Mouse (Mus musculus) ES-E14 (cell line): ENCODE measurements at regions not wholly inside any gene's neighbourhood (a gene's known extent, or its start where the extent isn't known, plus 50 kb on each side); places are given as distances from the start of the nearest gene placed in this dataset.

Experiments used
- DNase-seq: peaks from one replicate; pipeline ENCODE4 v3.0.0-alpha.2; 2013; ENCODE audit warnings: low read depth, low spot score
- H3K27ac ChIP-seq: 2 replicates; pipeline ENCODE4 v1.5.1; 2012; ENCODE audit warnings: low read depth, mild to moderate bottlenecking, low read length, moderate library complexity, mixed read lengths; ENCODE audit not compliant: poor library complexity, insufficient read depth, severe bottlenecking
- H3K36me3 ChIP-seq: 2 replicates; pipeline ENCODE4 v1.6.1; 2012; ENCODE audit warnings: mild to moderate bottlenecking, low read length, moderate library complexity, mixed read lengths; ENCODE audit not compliant: control insufficient read depth, poor library complexity, insufficient read depth, severe bottlenecking
- H3K4me1 ChIP-seq, 2 experiments: fragments of 150-350 bp in 1 of 2; sonication (generic) in 1 of 2; 2 replicates each; pipeline ENCODE4 v1.6.1; 2012; ENCODE audit warnings: low read length in 2 of 2, mild to moderate bottlenecking in 1 of 2, mixed read lengths in 1 of 2; ENCODE audit not compliant: control insufficient read depth in 2 of 2, insufficient read depth in 2 of 2, poor library complexity in 1 of 2
- H3K4me3 ChIP-seq, 2 experiments: fragments of 150-350 bp in 1 of 2; sonication (generic) in 1 of 2; 2 replicates each; pipeline ENCODE4 v1.5.1; 2012; ENCODE audit warnings: low read length in 2 of 2, low read depth in 1 of 2, mild to moderate bottlenecking in 1 of 2, mixed read lengths in 1 of 2; ENCODE audit not compliant: insufficient read depth in 1 of 2, poor library complexity in 1 of 2, severe bottlenecking in 1 of 2
- H3K9ac ChIP-seq: 2 replicates; pipeline ENCODE4 v1.6.1; 2012; ENCODE audit warnings: low read depth, mild to moderate bottlenecking, low read length, mixed read lengths; ENCODE audit not compliant: poor library complexity, insufficient read depth, severe bottlenecking
- H3K9me3 ChIP-seq: fragments of 150-350 bp; sonication (generic); 2 replicates; pipeline ENCODE4 v1.6.1; 2012; ENCODE audit warnings: low read depth, mild to moderate bottlenecking, low read length; ENCODE audit not compliant: control insufficient read depth, insufficient read depth
- CHD2 ChIP-seq: IDR thresholded peaks from 2 replicates; pipeline ENCODE4 v1.6.1; 2014; ENCODE audit warnings: mild to moderate bottlenecking, low read depth, low read length, inconsistent platforms
- HCFC1 ChIP-seq: IDR thresholded peaks from 2 replicates; pipeline ENCODE4 v1.6.1; 2012; ENCODE audit warnings: low read length, inconsistent platforms, borderline replicate concordance; ENCODE audit not compliant: insufficient read depth
- MAFK ChIP-seq: IDR thresholded peaks from 2 replicates; pipeline ENCODE4 v1.6.1; 2014; ENCODE audit warnings: mild to moderate bottlenecking, low read depth, low read length, inconsistent platforms; ENCODE audit not compliant: insufficient read depth
- ZC3H11A ChIP-seq: IDR thresholded peaks from 2 replicates; pipeline ENCODE4 v1.6.1; 2012; ENCODE audit warnings: low read depth, mild to moderate bottlenecking, inconsistent platforms, low read length, borderline replicate concordance
- ZNF384 ChIP-seq: IDR thresholded peaks from 2 replicates; pipeline ENCODE4 v1.6.1; 2012; ENCODE audit warnings: low read depth, low read length, inconsistent platforms
- in situ Hi-C, 2 experiments: fragments of 600-800 bp; cut with MboI; formaldehyde crosslinking; loops; one replicate each; pipeline ENCODE4 v1.15.1; 2025; ENCODE audit warnings: low sequenced_read_pairs in 2 of 2, inconsistent platforms in 1 of 2; ENCODE audit not compliant: unreplicated experiment in 2 of 2

DNA sequence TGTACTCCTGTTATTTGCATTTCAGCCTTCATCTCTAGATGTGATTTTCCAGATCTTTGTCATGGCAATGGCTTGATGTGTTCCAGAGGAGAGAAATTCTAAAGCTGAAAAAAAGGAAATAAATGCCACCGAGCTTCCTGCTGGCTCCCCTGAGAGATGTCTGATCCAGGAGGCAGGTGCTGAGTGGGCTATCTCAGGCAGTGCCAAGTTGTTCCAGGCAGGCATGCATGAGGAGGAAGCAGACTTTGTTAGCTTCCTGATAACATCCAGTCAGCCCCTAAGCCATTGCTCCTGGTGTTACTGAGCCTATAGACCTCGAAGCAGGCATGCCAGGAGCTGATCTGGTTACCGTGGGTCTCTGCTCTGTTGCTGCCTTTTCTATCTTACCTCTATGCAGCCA is 251.7 kb upstream of the Pkdcc start:
- no peak overlapping the region for H3K9ac ChIP-seq
- H3K4me1 ChIP-seq = no peaks in the 10 kb centered on the region
- no peaks in the 10 kb centered on the region for H3K9me3 ChIP-seq
- no peak overlapping the region for H3K4me3 ChIP-seq
- no peaks in the 10 kb centered on the region for H3K36me3 ChIP-seq
- no peak for TF ChIP-seq ZNF384
- TF ChIP-seq HCFC1 = no peak
- TF ChIP-seq ZC3H11A = no peak
- no peak for TF ChIP-seq MAFK
- no peak overlapping the region for H3K27ac ChIP-seq
- no peak for DNase-seq
- in situ Hi-C loops = no loop called here

GRCm38 (mm10) chr17:82999710-83000109 is 215.4 kb upstream of the Pkdcc start:
- in situ Hi-C loops = no loop called here
- Histone ChIP-seq H3K9me3 (no peaks in the 10 kb centered on the region), H3K4me1 (no peaks in the 10 kb centered on the region), H3K36me3 (no peaks in the 10 kb centered on the region), H3K9ac (no peak overlapping the region), H3K4me3 (no peak overlapping the region), H3K27ac (no peak overlapping the region)
- TF ChIP-seq HCFC1 (no peak), ZC3H11A (no peak), CHD2 (no peak)
- DNase-seq = no peak

GRCm38 (mm10) chr17:83000411-83000810 is 214.7 kb upstream of the Pkdcc start:
- TF ChIP-seq MAFK = no peak
- no peak for TF ChIP-seq CHD2
- in situ Hi-C loops = no loop called here

DNA sequence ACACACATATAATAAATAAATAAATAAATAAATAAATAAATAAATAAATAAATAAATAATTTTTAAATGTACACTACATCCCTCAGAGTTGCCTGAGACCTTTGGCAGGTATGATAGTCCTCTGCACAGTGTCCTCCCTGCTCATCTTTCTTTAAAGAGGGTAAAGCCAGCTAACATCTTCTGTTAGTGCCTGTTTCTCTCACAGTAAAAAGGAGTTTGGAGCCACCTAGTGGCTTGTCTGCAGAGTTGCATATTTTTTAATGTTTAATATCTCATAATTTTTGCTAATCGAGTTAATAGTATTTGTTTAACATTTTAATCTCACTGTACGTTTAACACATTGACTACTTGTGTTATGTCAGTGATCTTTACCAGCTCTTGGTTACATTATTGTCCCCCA is 213.5 kb upstream of the Pkdcc start:
- H3K27ac ChIP-seq = no peak overlapping the region
- no peaks in the 10 kb centered on the region for H3K36me3 ChIP-seq
- H3K4me3 ChIP-seq = no peak overlapping the region
- H3K4me1 ChIP-seq = no peaks in the 10 kb centered on the region
- DNase-seq = no peak
- H3K9ac ChIP-seq = no peak overlapping the region
- no peaks in the 10 kb centered on the region for H3K9me3 ChIP-seq
- TF ChIP-seq MAFK = no peak
- TF ChIP-seq HCFC1 = no peak
- TF ChIP-seq ZNF384 = no peak
- no peak for TF ChIP-seq CHD2
- TF ChIP-seq ZC3H11A = 0 out of 2 replicates have a peak, but pooled peaks have one; percentile 15
- in situ Hi-C loops = no loop called here

More at GRCm38 (mm10) chr17:83000411-83000810, 214.7 kb upstream of the Pkdcc start:
- no peak overlapping the region for H3K9ac ChIP-seq
- H3K4me1 ChIP-seq = no peaks in the 10 kb centered on the region
- no peaks in the 10 kb centered on the region for H3K9me3 ChIP-seq
- no peaks in the 10 kb centered on the region for H3K36me3 ChIP-seq
- no peak for DNase-seq
- H3K4me3 ChIP-seq = no peak overlapping the region
- no peak overlapping the region for H3K27ac ChIP-seq

GRCm38 (mm10) chr17:83010845-83011244 is 204.2 kb upstream of the Pkdcc start:
- in situ Hi-C loops = no loop called here
- no peak for TF ChIP-seq CHD2
- TF ChIP-seq HCFC1 = no peak
- no peak for TF ChIP-seq ZNF384
- no peak for TF ChIP-seq ZC3H11A
- no peak for TF ChIP-seq MAFK
- DNase-seq = peak; percentile 59

More at GRCm38 (mm10) chr17:83010845-83011244, 204.2 kb upstream of the Pkdcc start:
- no peak overlapping the region for H3K4me3 ChIP-seq
- H3K9ac ChIP-seq = no peak overlapping the region
- H3K4me1 ChIP-seq = no peaks in the 10 kb centered on the region
- H3K27ac ChIP-seq = no peak overlapping the region
- H3K9me3 ChIP-seq = no peaks in the 10 kb centered on the region
- no peaks in the 10 kb centered on the region for H3K36me3 ChIP-seq
